Mouse (Mus musculus): ENCODE results near the gene Fbxo40.

DNA sequence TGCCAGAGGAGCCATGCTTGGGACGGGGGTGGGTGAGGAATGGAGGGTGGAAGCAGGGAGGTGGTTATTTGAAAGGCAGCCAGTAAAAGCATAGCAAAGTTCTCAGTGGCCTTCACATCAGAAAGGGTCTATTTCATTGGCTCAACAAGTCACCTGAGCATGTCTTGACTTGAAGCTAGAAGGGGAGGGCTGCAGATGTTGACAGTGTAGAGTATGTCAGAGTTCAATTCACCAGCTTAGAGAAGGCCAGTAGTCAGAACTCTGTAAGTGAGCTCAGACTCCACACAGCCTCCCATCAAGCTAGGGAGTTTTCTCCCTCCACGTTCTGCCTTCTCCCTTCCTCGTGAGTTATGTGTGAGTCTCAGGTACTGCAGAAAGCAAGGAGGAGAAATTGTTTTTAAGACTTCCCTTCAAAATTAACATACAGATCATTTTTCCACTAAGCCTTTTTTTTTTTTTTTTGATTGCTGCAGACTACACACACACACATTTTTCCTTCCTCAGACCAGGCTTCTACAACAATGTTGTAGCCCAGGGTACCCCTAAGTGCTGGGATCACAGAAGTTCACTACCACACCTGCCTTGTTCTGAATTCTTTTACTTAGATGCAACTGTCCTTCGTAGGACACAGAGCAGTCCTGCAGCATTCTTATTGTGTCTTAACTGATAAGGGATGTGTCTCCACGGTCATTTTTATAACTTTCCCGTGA lies 56.0 kb downstream of the Fbxo40 start:
- TF ChIP-seq CTCF (IDR thresholded peaks at IDR 0.05; ENCODE audit: borderline replicate concordance, extremely low read depth, insufficient read depth, insufficient read length) (no peak), POLR2A (IDR thresholded peaks at IDR 0.05; ENCODE audit: borderline replicate concordance, extremely low read depth, insufficient read depth, insufficient read length, poor library complexity, severe bottlenecking) (no peak)
